Mouse (Mus musculus) lung, postnatal 0 days (tissue): ENCODE data around the gene Ipo13.

Experiments used
- CTCF ChIP-seq: IDR thresholded peaks from 2 replicates; pipeline ENCODE4 v1.5.1; 2016; ENCODE audit warnings: antibody characterized with exemption, mild to moderate bottlenecking
- EP300 ChIP-seq: IDR thresholded peaks from 2 replicates; pipeline ENCODE4 v1.6.1; 2016; ENCODE audit warnings: antibody characterized with exemption, mild to moderate bottlenecking, control low read depth

DNA sequence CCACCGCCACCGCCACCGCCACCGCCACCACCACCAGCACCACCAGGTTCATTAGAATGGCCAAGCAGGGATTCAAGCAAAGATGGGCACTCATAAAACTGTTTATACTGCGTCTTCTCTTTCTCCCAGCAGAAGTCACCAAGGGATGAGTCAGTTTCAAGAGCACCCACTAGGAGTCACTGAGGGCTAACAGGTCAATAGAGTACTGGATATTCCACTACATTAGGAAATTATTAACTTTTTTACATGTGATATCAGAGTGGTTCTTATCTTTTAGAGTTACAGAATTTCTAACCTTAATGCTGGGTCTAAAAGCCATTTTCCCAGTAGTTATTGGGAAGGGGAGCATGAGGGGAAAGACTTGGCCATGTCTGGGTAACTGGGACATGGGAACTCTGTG, 22.2 kb upstream of the Ipo13 start:
- TF ChIP-seq CTCF (peak; percentile 35; the same call in 1 of the 2 replicates), EP300 (no peak)
